Mouse (Mus musculus): ENCODE data around the gene Prr13.
A peak's percentile ranks its signal among the peaks of the same experiment; 100 is the strongest.

The Prr13 gene

DNA sequence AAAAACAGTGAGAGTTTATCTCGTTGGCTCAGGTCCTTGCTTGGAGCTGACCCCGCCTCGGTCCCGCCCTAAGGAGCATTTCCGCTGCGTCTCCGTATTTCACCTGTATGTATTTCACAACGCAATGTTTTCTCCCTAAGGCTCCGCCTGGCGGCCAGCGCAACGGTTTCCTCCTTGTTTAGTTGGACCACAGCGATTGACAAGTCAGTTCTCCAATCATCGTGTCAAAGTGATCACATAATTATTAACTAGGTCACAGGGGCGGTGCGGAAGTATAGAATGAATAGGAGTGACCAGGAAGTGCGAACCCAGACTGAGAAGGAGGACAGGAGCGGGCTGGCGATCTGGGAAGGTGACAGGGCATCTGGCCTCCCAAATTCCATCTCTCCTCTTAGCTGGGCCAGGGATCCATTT is at the start of gene Prr13:
TSS of gene Prr13 (plus strand) at position 125 of the 414 bp plus-strand sequence.
- DNase-seq, result peak; percentile 93 to 96

GRCm38 (mm10) chr15:102409286-102409685 is 49.5 kb upstream of the Prr13 start:
- no peak for DNase-seq

- no peak for DNase-seq
These were observed 47.8 kb upstream of the Prr13 start for GRCm38 (mm10) chr15:102411077-102411476.

DNA sequence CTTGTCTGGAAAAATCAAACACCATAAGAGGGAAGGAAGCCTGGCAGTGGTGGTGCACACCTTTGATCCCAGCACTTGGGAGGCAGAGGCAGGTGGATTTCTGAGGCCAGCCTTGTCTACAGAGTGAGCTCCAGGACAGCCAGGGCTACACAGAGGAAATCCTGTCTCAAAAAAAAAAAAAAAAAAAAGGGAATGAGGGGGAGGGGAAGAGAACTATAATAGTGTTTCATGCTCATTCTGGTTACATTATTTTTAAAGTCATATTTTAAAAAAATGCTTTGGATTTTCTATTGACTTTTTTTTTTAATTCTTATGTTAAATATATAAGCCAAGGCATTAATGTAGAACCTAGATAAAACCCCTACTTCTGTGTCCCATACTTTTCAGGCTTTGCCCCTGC is 45.1 kb upstream of the Prr13 start:
- no peak for DNase-seq

- DNase-seq, result no peak
These were observed 41.3 kb upstream of the Prr13 start for GRCm38 (mm10) chr15:102417524-102417923.

DNA sequence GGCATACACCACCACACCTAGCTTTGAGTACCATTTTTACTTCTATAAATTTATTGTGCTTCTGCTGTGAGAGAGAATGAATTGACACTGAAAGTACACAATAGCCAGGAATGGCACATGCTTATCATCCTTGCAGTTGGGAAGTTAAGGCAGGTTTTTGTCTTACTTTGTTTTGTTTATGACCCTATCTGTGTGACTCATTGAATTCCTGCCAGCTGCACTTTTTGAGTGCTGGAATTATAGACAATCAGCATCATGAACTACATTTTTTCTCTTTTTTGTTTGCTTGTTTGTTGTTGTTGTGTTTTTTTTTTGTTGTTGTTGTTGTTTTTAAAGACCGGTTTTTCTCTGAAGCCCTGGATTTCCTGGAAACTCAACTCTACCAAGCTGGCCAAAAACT is 37.8 kb upstream of the Prr13 start:
- DNase-seq, result no peak

- DNase-seq, result peak in 1 of 2 experiments; percentile 63
These were observed 37.4 kb upstream of the Prr13 start for GRCm38 (mm10) chr15:102421437-102421836.

DNA sequence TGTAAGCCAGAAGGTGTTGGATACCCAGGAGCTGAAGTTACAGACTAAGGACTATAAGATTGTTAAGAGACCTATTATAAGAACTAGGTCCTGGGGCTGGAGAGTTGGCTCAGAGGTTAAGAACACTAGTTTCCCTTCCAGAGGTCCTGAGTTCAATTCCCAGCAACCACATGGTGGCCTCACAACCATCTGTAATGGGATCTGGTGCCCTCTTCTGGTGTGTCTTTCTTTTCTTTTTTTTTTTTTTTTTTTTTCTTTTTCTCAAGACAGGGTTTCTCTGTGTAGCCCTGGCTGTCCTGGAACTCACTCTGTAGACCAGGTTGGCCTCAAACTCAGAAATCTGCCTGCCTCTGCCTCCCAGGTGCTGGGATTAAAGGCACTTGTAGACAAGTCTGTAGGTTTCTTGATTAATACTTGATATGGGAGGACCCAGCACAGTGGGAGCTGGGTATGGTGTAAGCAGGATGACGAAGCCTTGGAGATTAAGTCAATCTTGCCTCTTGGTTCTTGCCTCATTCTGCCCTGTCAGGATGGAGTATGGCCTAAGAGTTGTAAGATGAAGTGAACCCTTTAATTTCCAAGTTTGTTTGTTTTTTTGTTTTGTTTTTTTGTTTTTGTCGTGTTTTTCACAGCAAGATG is 35.1 kb upstream of the Prr13 start:
- no peak for DNase-seq

DNA sequence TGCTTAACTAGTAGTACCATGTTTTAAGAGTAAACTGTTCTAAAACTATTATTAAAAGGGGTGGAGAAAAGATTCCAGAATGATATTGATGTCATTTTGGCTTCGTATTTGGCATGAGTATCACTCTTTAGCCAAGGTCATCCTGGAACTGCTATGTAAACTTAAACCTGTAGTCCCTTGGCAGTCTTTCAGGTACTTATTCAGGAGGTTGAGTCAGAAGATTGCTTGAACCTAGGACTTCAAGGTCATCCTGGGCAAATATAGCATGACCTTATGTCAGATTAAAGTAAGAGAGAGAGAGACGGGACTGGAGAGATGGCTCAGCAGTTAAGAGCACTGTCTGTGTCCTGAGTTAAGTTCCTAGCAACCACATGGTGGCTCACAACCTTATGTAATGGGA is 34.2 kb upstream of the Prr13 start:
- no peak for DNase-seq

GRCm38 (mm10) chr15:102426963-102427362 is 31.9 kb upstream of the Prr13 start:
- DNase-seq, result no peak

DNA sequence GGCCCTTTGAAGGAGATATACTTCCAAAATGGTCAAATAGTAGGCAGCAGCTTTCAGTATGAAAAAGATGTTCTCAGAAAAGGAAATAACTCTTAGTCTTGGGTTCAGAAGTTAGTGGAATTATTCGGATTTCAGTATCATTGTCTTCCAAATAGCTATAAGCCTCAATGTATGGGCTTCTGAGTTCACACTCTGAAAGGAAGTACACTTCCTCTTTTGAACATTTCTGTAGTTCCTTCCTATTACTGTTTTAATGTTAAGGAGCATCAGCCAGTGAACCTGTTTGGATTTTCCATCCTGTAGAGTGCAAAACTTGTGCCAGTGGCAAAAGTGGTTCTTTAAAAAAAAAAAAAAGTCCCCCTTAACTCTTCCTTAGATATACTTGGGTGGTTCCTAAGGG is 26.8 kb upstream of the Prr13 start:
- no peak for DNase-seq

GRCm38 (mm10) chr15:102433173-102433572 is 25.7 kb upstream of the Prr13 start:
- DNase-seq, result no peak

GRCm38 (mm10) chr15:102442490-102442889 is 16.3 kb upstream of the Prr13 start:
- DNase-seq, result peak; percentile 87 to 90

GRCm38 (mm10) chr15:102445146-102445545 is 13.7 kb upstream of the Prr13 start, which contains the start of gene Amhr2:
Gene Amhr2, plus strand, starts transcription at chr15:102445367.
- no peak for DNase-seq

- DNase-seq, result no peak
These were observed 12.4 kb upstream of the Prr13 start for GRCm38 (mm10) chr15:102446448-102446847.

GRCm38 (mm10) chr15:102449366-102449765 is 9.5 kb upstream of the Prr13 start:
- DNase-seq, result no peak

- DNase-seq, result no peak
These were observed 7.9 kb upstream of the Prr13 start for GRCm38 (mm10) chr15:102450928-102451327.

DNA sequence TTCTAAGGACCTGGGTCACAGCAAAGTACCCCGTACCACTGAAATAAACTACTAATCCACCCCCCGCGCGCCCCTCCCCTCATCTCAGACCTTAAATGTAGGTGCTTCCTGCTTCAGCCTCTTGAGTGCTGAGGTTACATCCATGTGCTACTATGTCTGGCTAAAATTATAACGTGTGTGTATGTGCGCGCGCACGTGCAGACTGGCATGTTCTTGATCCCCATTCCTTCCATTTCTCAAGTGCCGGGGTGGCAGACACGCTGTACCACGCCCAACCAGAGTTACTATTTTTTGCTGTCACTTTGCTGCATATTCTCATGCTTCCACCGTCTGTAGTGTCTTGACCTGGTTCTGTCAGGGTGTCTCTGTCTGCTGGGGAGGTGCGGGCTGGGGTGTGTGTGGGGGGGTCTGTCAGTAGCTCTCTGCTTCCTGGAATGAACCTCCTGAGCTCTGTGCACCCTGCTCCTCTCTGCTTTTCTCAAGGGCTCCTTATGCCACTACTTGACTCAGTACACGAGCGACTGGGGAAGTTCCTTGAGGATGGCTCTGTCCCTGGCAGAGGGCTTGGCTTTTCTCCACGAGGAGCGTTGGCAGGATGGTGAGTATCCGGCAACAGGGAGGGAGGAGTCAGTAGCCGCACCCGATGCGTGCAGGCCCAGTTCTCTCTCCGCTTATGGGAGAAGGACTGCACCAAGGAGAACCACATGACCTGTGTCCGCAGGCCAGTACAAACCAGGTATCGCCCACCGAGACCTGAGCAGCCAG is 7.0 kb upstream of the Prr13 start:
- peak in 1 of 2 experiments; percentile 46 for DNase-seq

GRCm38 (mm10) chr15:102455993-102456392 is 2.8 kb upstream of the Prr13 start:
- DNase-seq, result peak; percentile 29 to 49

GRCm38 (mm10) chr15:102458050-102458736 is 635 bp upstream of the Prr13 start:
- DNase-seq, result no peak

- DNase-seq, result no peak
These were observed 553 bp downstream of the Prr13 start for GRCm38 (mm10) chr15:102459381-102459780.

DNA sequence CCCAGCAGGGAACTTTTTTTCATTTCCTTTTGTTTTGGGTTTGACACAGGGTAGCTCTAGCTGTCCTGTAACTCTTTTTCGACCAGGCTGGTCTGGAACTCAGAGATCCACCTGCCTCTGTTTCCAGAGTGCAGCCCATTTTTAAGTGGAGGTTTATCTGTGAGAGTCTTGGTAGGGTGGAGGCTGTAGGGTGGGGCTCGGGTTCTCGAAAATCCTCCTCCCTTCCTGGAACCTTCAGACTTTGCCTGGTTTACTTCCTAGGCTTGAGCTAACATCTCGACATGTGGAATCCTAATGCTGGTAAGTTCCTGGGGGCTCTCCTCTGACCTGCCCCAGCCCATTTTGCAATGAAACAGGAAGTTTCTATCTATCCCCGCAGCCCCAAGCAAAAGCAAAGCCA is 1.0 kb downstream of the Prr13 start:
- DNase-seq, result no peak

DNA sequence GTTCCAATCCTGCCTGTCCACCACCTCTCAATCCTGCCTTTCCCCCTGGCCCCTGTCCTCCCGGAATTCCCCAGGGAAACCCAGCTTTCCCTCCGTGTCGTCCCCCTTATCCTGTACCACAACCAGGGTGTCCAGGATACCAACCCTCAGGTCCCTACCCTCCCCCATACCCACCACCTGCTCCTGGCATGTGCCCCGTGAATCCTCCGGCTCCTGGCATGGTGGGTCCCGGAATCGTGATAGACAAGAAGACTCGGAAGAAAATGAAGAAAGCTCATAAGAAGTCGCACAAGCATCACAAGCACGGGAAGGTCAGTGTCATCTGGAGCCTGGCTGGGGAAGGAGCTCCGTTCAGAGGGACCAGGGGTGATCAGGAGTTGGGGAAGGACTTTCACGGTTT is 1.6 kb downstream of the Prr13 start:
- DNase-seq, result peak; percentile 29 to 34

DNA sequence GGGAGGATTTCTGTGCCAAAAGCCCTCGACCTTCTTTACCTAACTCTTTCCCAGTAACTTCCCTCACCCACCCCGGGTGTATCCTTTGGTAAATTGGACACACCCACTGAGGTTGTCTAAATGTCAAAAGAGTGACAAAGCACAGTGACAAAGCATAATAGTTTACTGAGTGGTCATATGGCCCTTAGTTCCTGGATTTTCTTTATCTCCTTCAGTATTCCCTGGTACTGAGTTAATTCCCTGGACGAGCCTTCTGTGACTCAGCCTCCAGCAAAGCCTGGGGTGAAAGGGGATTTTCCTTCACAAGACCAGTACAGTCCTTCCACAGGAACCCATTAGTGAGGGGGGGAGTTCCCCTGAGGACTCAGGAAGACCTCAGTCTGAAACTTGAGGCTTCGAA is 2.1 kb downstream of the Prr13 start:
- no peak for DNase-seq
